Mouse (Mus musculus) MN1 (cell line): ENCODE measurements around the gene Snx9.
A peak's percentile ranks its signal among the peaks of the same experiment; 100 is the strongest.

ENCODE experiments used
- DNase-seq: peaks from one replicate; pipeline ENCODE4 v3.0.0-alpha.2; 2016; ENCODE audit warnings: low spot score

Snx9 gene

DNA sequence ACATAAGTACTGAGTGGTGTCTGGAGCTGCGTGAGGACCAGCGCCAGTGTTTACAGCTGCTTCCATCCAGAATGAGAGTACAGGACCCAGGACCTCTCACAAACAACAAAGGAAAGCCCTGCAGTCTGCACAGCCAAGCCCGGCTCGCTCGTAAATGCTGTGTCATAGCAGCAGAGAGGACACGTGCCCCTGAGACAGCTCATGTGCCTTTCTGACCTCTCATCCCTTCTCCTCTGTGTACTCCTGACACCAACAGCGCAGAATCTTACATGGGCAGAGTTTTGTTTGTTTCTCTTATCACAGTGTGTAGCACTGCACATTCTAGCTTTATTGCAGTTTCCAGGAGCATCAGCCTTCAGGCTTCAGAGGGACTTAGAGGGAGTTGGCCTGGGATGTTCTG lies 85.6 kb downstream of the Snx9 start:
- no peak for DNase-seq

DNA sequence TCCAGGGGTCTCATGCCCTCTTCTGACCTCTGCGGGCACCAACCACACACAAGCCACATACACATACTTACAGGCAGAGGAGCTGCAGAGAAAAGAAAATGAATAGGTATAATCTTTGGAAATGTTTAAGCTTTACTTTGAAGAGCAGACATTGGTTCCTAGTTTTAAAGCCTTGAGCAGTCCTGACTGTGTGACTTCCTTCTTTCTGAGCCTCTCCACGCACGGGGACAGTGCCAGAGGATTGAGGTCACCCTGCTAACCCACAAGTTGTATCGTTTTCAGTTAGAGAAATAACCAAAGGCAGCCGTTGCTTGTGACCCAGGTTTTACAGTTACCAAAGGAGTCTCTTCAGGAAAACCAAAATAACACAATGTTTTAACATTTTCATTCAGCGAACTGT lies 87.9 kb downstream of the Snx9 start:
- no peak for DNase-seq

DNA sequence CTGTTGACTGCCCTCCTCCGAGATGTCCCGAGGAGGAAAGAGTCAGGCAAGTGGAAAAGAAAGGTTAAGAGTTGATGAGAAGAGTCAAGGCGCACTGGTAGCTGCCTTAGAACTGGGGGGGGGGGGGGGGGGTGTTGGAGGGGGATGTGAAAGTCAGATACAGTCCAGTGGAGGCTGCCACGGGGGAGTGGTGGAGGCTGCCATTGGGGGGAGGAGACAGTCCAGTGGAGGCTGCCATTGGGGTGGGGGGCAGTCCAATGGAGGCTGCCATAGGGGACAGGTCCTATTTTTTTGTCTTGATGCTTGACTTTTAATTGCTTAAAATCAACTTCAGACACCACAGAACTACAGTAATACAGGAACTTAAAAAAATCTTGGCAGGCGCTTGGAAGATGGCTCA lies 91.0 kb downstream of the Snx9 start:
- DNase-seq = no peak

DNA sequence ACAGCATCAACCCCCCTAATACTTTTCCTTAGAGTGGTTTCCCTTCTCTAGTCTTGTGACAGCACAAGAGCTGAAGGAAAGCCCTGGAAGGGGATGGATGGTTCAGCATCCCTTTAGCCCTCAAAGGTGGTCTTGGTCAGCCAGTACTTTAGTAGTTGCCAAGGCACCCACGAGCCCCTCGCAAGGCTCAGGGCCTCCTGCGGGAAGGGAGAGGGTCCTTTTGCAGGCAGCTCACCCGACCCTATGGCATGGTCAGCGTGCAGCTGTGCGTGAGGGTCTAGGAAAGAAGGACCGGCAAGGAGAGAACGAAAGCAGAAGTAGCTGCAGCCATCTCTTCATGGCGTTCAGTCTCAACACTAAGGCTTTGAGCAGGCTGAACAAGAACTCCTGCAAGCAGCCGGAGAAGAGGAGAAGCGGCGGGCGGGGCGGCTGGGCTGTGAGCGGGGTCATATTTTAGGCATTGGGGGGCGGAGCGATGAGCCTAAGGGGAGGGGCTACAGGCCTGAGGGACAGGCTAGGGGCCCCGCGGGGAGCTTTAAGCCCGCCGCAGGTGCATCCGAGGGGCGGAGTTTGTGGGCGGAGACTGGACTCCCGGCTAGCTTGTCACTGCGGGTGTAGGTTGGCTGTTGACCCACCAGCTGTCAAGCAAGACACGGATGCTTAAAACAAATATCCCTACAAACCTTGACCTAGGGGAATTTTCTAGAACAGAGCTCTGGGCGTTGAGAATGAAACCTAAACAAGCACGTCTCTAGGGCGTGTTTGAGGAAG lies 93.6 kb downstream of the Snx9 start:
- DNase-seq = peak; percentile 77

DNA sequence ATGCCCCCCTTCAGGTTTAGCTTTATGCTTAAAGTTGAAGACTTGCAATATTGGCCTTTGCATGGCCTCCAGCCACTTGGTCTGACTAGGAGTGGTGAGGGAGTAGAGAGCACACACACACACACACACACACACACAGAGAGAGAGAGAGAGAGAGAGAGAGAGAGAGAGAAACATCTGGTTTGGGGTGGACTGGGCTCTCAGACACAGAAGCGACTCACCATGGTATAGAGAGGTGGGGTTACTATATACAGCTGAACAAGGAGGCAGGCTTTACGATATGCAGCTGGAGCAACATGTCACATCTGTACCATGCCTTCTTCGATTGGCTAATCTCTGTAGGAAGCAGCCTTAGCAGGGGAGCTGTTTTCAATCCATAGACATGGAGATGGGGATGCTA lies 94.6 kb downstream of the Snx9 start:
- DNase-seq = no peak

DNA sequence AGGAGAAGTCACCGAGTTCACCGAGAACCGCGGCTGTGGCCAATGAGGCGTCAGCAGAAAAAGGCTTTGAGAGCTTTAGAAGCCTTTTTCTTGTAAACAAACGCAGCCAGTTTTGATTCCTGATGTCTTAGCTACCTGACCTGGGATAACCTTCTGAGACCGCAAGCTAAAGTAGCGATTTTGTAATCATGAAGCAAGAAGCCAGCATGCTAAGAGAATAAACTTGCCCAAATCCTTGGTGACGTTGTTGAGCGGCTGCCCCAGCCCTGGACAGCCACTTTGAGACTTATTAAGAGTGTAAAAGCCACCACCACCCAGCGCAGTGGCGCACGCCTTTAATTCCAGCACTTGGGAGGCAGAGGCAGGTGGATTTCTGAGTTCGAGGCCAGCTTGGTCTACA lies 95.1 kb downstream of the Snx9 start:
- DNase-seq = no peak

DNA sequence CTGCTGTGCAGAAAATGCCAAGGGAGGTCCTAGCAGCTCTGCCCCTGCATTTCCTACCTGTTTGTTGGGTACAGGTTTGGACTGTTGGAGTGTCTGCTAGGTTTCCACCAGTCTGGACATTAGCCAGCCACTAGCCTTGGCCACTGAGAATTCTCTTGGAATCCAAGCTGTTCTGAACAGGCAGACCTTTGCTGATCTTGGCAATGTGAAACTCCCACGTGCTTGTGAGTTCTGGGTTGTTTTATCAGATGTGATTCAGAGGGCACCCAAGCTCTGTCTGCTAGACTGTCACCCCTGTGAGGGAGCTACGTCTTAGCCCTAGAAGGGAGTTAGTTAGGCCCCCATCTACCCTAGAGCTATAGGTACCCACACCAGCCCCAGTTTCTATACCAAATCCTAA lies 96.3 kb downstream of the Snx9 start:
- no peak for DNase-seq

DNA sequence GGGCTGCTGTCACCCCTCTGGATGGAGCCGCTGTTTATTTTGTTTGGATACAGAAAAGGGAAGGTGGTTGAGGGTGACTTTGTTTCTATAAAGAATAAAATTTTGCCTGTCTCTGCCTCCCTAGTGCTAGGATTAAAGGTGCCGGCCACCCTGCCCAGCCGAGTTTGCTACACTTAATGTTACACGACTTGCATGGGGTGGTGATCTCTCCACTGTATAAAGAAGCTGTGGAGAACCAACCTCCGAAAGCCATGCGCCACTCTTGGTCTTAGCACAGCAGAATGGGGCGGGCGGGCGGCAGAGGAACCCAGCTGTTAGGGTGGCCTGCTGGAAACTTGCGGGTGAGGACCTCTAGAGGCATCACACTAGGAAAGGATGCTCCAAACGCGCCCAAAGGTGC lies 98.7 kb downstream of the Snx9 start:
- no peak for DNase-seq

DNA sequence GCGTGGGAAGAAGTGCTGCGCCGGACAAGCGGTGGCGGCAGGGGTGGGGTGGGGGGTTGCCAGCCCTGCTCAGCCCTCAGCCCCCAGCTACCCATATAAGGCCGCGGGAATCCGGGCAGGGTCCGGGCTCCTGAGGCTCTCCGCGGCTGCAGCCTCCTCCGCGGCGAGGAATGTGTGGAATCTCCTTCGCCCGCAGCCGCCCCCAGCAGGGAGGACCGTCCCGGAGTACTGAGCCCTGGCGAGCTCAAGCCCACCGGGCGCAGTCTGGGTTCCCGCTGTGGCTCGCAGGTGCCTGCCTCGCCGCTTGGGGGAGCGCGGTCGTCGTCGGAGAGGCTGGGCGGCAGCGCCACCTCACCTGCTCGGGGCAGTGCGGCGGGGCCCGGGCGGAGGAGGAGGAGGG lies 99.7 kb downstream of the Snx9 start:
- DNase-seq = peak; percentile 86

DNA sequence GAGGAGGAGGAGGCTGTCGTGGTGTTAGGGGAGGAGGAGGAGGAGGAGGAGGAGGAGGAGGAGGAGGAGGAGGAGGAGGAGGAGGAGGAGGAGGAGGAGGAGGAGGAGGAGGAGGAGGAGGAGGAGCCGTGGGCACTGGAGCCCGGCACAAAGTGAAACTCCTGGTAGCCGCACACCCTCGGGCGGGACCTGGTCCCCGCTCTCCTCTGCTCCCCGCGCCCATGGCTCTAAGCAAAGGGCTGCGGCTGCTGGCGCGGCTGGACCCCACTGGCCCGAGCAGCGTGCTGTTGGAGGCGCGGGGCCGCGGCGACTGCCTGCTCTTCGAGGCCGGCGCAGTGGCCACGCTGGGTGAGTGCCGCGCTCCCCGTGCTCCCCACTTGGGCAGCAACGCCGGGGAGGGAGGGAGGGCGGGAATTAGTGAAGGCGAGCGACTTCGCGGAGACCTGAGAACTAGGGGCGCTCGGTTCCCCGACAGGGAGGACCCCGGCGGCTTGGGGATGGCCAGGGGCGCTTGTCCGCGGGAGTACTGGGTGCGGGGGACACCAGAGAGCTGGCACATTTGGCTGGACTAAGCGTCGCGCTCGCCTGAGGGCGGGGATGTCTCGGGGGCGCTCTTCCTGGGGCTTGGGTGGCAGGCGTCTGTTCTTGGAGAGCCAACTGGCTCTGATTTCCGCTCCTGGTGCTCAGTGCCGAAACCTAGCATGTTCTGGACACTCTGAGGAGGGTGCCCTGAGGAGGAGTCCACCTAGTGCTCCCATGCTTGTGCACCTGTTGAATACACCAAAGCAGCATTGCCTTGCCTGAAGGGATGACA lies 100.3 kb downstream of the Snx9 start, which contains the start of gene Synj2:
TSS of gene Synj2 (plus strand) at position 51 of the 814 bp plus-strand sequence.
- DNase-seq = peak; percentile 65

DNA sequence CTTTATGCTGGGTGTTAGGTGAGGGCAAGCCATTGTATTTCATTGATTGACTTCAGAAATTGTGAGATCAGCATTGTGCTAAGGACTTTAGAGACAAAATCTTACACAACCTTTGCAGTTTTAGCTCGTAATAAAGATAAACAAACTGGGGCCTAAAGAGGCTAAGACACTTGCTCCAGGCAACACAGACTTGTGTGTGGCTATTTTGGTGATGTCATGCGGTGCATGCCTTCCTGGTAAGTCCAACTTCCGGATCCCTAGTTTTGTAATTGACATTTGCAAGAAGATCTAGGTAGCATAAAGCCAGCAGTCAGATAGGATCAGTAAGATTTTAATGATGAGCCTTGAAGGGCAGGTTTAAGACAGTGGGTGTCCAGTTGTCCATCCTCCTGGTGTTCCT lies 101.0 kb downstream of the Snx9 start:
- no peak for DNase-seq

DNA sequence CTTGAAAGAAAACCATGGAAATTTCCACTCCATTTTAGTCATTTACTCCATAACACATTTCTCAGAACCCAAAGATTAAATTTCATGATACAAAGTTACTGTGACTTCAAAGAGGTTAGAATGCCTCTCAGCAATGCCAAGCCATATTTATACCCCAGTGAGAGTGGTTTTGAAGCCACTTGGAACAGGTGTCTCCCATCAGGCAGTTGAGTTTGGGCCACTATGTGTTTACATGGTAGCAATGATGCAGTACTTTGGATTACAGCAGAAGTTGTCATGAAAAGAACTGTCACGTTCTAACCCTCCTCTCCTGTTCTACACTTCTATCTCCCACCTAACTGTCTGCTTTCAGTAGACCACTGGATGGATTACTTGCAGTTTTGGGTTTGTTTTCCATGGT lies 101.9 kb downstream of the Snx9 start:
- no peak for DNase-seq

DNA sequence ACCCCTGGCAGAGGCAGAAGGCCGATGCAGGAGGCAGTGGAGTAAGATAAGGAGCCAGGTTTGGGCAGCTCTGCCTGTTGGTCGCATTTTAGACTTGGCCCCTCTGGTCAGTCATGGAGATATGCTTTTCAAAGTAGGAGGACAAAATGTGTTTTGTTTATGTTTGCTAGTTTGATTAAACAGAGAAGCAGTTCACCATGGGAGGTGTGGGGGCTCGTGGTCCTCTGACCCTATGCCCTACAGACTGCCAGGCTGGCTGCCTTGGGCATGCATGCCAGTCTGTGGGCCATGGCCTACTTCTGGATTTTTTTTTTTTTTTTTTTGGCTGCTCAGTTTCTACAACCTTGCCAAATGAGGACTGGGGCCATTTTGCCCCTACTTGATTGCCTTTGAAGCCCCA lies 105.9 kb downstream of the Snx9 start:
- DNase-seq = no peak

DNA sequence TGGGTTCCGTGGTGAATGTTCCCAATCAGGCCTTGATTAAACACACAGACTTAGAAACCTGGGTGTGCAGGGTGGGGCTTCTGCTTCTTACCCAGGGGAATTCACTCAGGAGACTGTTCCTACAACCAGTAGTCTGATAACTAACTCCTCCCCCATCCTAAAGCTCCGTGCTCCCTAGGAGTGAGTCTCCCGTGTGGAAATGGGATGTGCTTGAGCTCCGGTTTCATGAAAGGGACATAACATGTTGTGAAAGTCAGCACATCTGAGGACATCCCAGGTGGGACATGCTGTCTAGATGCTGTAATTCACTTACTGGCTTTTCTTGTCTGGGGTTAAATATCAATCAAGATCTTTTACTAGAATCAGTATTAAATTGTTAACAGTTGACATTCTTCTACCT lies 111.3 kb downstream of the Snx9 start:
- no peak for DNase-seq

DNA sequence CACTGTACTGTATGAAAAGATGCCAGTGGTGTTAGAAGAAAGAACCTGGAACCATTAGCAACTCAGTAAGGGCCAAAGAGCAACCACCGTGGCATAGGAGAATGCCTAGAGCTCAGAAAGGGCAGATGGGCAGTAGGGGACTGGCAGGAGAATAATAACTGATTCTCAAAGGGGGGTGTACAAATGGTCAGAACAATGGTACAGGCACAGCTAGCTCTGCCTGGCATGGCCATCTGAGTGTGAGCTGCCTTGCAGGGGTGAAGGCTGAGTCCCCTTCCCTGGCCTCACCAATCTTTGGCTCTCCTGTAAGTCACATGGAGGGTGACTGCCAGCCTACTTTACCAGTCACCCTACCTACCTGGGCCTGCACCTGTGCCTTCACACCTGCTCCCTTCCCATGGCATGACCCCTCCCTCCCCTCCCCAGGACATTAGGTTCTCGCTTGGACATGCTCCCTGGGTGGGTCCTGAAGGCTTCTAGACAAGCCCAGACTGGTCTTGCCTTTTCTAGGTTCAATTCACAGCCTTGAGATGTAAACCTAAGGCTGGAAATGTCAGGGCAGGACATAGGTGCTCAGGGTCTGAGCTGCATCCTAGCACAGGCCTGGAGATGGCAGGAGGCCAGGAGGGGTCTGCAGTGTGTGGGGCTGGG lies 115.3 kb downstream of the Snx9 start:
- no peak for DNase-seq

DNA sequence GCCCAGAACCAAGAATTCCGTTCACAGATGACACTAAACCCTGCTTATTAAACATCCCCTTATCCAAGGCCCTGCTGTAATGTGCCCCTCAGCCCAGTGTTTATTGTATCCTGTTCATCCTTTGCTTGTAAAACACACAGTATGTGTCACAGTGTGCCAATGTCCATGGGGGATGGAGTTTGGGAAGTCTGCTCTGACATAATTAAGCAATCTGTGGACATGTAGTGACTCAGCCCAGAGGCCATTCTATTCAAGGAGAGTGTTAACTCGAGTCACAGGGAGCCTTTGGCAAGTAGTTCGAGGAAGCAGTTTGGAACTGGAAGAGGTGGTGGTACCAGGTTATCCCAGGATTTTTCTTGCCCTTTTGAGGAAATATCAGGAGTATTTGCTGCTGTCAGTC lies 116.0 kb downstream of the Snx9 start:
- DNase-seq = no peak

DNA sequence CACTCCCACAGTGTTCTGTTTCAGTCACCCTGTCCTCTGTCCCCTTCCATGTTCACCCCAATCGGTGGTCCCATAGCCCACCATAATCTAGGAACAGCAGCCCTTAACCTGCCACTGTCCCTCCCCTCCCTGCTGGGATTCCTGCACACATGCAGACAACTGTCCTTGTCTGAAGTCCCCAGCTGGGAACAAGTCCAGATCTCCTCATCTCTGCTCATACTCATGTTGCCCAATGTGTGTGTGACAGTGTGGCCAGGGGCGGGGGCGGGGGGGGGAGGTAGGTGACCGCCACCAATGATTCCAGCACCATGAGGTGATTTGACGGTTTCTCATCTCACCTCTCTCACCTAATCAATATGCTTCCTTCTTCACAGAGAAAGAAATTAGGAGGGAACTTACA lies 117.1 kb downstream of the Snx9 start:
- no peak for DNase-seq

DNA sequence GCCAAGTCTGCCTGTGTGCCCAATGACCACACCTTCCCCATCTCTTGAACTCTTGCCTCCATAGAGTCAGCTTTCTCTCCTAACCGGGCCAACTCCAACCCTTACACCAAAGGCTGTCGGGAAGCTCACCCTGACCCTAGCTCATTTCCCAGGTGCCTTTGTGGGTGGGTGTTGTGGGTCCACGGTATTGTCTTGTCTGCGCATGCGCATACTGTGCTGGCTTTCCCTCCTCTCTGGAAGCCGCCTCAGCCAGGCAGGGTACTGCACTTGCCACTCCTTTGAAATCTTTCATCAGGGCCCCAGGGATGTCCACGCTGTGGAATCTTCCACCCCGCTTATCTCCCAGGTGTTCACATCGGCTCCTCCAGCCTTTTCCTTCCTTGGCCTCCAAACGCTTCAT lies 117.5 kb downstream of the Snx9 start:
- DNase-seq = no peak

DNA sequence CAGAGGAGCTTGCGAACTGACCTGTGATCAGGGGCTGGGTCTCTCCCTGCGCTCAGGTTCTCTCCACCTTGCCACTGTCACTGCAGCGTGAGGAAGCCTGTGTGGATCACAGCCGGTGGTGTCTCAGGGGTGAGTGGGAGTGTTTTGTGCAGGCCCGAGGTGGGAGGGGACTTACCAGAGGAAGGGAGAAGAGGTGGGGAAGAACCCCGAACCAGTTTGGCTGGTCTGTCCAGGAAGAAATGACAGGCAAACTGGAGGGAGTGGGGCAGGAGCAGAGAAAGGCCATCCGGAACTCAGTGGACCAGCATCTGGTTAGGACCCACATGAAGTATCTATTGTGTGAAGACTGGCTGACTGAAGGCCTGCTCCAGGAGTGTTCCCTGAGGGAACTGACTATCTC lies 118.0 kb downstream of the Snx9 start:
- no peak for DNase-seq

DNA sequence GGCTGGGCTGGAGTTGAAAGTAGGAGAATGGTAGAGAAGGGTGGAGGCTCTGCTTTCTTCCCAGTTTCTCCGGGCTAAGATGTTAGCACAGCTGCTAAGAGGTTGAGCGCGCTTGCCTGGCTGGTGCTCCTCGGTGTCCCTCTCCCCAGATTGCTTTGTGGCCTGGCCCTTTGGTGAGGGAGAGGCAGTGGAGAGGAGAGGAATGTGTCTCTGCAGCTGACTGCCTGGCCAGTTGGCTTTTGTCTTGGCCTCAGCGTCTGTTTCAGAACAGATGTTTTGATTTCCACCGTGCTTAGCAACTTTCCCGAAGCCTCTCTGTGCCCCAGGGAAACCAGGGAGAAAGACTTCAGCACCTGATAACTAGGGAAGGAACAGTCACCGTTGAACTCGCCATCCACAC lies 118.7 kb downstream of the Snx9 start:
- no peak for DNase-seq

DNA sequence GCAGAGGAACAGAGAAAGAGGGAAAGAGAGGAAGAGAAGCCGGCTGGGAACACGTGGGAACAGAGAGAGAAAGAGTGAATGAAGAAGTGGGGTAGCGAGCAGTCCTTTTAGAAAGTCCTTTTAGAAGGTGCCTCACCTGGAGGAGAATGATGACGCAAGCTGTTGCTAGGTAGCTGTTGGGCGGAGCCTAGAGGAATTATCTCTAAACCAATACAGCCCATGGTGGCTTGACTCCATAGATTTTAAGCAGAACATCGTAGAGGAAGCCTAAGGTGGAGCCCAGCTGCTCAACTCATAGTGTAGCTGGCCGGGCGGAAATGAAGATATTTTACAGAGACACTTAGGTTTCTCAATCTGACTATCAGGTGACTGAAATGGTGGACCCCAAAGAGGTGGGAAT lies 122.6 kb downstream of the Snx9 start:
- DNase-seq = no peak

DNA sequence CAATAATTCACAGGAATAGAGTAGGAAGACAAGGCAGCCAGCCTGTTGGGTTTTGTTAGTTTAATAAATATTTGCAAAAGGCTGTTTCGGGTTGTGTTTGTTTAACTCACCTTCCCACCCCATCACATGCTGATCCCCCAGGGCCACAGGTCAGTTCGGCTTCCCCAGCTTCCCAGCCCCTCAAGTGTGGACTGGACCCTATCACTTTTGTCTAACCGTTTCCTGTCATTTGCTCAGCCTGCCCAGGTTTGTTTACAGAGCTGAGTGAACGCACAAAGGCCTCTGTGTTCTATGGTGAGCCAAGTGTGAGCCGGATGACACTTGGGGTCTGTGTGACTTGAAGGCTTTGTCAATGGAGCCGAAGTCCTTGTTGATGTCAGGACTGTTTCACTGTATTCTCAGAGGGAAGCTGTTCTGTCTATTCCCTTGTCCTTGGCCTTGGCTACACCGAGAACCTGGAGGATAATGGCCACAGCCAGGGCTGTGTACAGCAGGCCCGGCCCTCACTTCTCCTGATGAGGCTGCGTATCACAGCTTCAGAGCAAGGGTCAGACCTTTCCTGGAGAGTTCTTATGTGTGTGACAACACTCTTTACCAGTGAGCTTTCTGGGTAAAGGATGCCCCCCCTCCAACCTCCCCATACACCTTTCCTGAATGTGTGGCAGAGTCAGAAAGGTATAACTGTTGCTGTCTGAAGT lies 124.1 kb downstream of the Snx9 start:
- no peak for DNase-seq

DNA sequence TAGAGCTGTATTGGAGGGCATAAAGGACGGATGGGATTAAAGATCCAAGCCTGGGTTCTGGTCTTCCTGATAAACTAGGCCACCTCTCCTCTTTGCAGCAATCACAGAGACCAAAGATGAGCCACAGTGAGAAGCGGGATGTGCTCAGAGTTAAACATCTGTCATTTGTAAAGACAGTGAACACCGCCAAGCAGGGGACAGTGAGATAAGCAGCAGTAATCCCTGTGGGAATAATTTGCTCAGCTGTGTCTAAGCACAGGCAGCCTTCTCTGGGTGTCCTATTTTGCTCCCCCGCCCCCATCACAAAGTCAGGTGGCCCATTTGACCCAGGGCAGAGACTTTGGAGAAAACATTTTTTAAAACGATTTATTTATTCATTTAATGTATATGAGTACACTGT lies 125.6 kb downstream of the Snx9 start:
- no peak for DNase-seq
